In the genomic region with DNA sequence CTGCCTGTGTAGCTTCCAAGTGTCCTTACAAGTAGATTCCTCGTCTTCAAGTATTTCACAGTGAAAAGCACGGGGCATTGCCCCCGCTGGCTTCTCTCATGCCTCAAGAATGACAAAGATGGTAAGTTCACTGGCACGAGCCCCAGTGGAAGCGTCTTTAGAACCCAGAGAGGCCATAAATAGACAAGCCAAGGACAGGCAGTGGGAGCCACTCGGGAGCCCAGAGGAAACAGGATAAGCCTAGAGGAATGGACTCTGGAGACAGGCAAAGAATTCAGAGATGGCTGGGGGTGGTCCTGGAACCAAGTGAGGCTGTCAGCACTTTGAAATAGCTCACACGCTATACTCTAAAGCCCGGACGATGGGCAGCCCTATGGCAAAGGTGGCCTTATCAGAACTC, we compare ENCODE assay signal across 12 mouse cellular contexts. TPM values are rescaled to one million over a fixed set of nuclear protein-coding genes. Genes with fewer than 3 reads are reported as not detected.
DNase-seq lines count a peak whose midpoint lies in the region; ATAC-seq and TF ChIP-seq lines count a peak whose summit lies in the region.
"Had no signal": no experiment of that assay in that cellular context is flagged by ENCODE, and none has a peak within 500 bp of the region (broad histone marks: within the 10 kb centered on the region; RNA-seq: fewer than 3 reads in every experiment).

No protein-coding gene starts in this region.

- H3K27ac ChIP-seq in layer of hippocampus, adult 2 months, result peak overlapping the region; percentile 87
- H3K27ac ChIP-seq: embryonic facial prominence, embryonic 10.5 days; forebrain, embryonic 13.5 days had no signal

- DNase-seq in layer of hippocampus, adult 2 months (ENCODE audit: low spot score in 2 of 2), result no peak
- no peak for DNase-seq in layer of hippocampus, adult 8-10 months (ENCODE audit: low spot score in 2 of 2)
- peak; percentile 40 to 49 for DNase-seq in adrenal gland, postnatal 36 days
- peak; percentile 47 for DNase-seq in heart, adult 8-10 months (ENCODE audit: low spot score)
- DNase-seq in heart, postnatal 4 days, result peak; percentile 57
- no peak for DNase-seq in cerebellum, adult 11-12 months
- no peak for DNase-seq in T-cell, adult 2 months (ENCODE audit: low spot score)
- DNase-seq: kidney, postnatal 14 days; thymus, postnatal 4 days had no signal

- no peak for TF ChIP-seq CTCF in layer of hippocampus, adult 2 months (conservative IDR thresholded peaks at IDR 0.05)

- ATAC-seq in cerebellum, adult (ENCODE audit: insufficient number of reproducible peaks, low FRiP score, low TSS enrichment), result no peak
- ATAC-seq: forebrain, embryonic 13.5 days had no signal

- no peak overlapping the region for H3K4me3 ChIP-seq in layer of hippocampus, adult 2 months
- H3K4me3 ChIP-seq: embryonic facial prominence, embryonic 10.5 days; forebrain, embryonic 13.5 days had no signal

RNA-seq across cellular contexts. Expression of a gene that starts 45.8 kb away (rescaled TPM):
- 100 to 1,000 TPM; 222 to 229 TPM for total RNA-seq in layer of hippocampus, adult 2 months (2021)
- 100 to 1,000 TPM; 208 to 272 (median 239) TPM for total RNA-seq in layer of hippocampus, adult 8-10 months (2022)
- total RNA-seq in adrenal gland, postnatal 36 days (2021), result 100 to 1,000 TPM in 1 of 2 experiments, 10 to 100 TPM in 1; 90.0 to 111 TPM
- 100 to 1,000 TPM; 758 to 979 (median 853) TPM for total RNA-seq in heart, adult 8-10 months (2022)
- 100 to 1,000 TPM; 234 to 256 TPM for total RNA-seq in heart, postnatal 4 days (2021)

Comparison
In these comparisons a context has a peak if more than half of its experiments do, and no peak if none do; other contexts are left out.
1. DNase-seq: peak in adrenal gland, postnatal 36 days (2 of 2), heart, adult 8-10 months (single experiment) and heart, postnatal 4 days (single experiment); none in layer of hippocampus, adult 2 months (0 of 2), layer of hippocampus, adult 8-10 months (0 of 2), cerebellum, adult 11-12 months (single experiment) and T-cell, adult 2 months (single experiment).